Mouse (Mus musculus) gastrocnemius, adult 2 months (tissue): ENCODE data around the gene Ebf3. TPM values are rescaled to one million over a fixed set of nuclear protein-coding genes. Genes with fewer than 3 reads are reported as not detected.

ENCODE experiments used
- DNase-seq: peaks from one replicate; pipeline ENCODE4 v3.0.0; 2022
- H3K27ac ChIP-seq: fragments of 200-600 bp; 2 replicates; pipeline ENCODE4 v1.8.1; 2022; ENCODE audit warnings: mild to moderate bottlenecking
- H3K4me3 ChIP-seq: fragments of 200-600 bp; 2 replicates; pipeline ENCODE4 v1.8.1; 2022; ENCODE audit warnings: mild to moderate bottlenecking, moderate library complexity
- CTCF ChIP-seq: fragments of 200-600 bp; IDR thresholded peaks from 2 replicates; pipeline ENCODE4 v1.8.1; 2022; ENCODE audit warnings: antibody characterized with exemption, mild to moderate bottlenecking, moderate library complexity
- intact Hi-C: fragments of 180-260 bp; cut with DNase I; formaldehyde crosslinking; loops from one replicate; pipeline ENCODE4 v1.15.1; 2025
- total RNA-seq, 2 experiments: library from RNA; stranded (reverse); gene quantifications; 2 replicates each; pipeline ENCODE4 v1.2.3; 2021

Ebf3 gene
- total RNA-seq, 2 experiments from 2014 or later, result 7.2 to 7.7 TPM

DNA sequence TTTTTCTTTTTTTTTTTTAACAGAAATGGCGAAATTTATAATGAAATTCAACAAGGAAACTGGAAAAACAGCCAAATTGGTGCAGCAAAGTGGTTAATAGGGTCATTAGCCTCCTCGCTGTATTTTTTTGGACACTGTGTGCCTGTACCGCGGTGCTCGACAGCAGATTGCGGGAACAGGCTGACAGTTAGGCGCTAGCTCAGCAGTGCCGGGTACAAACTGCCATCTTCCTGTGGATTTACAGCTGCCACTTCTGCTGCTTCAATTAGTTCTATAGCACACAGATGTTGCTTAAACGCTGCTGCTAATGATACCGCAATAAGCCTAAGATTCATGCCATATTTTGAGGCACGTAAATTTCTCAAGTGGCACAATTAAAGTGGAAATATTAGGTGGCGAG is 167.1 kb downstream of the Ebf3 start:
- TF ChIP-seq CTCF, result no peak
- no peak for DNase-seq
- no peak overlapping the region for H3K4me3 ChIP-seq
- intact Hi-C loops, result no loop called here
- no peak overlapping the region for H3K27ac ChIP-seq

Other genes starting within 250 kb of the Ebf3 start
- 1 to 10 TPM; 5.0 to 6.2 TPM for gene 9430038I01Rik, start 96.3 kb upstream of the Ebf3 start, total RNA-seq
- 100 to 1,000 TPM; 133 to 142 TPM for gene Glrx3, start 123.2 kb upstream of the Ebf3 start, total RNA-seq